Mouse (Mus musculus): Measurements from ENCODE around the gene Pfdn6. TPM values are rescaled to one million over a fixed set of nuclear protein-coding genes. Genes with fewer than 3 reads are reported as not detected.

Pfdn6 gene
- polyA plus RNA-seq, 1 experiment from 2014 or later = 132 TPM

- Histone ChIP-seq H3K9me3 (no peaks in the 10 kb centered on the region), H3K27me3 (no peaks in the 10 kb centered on the region), H3K4me2 (peak overlapping the region; percentile 67), H3K4me3 (peak overlapping the region; percentile 53), H3K27ac (no peak overlapping the region; the same call in 1 of the 2 replicates), H3K4me1 (peaks cover 65% of the 10 kb centered on the region), H3K36me3 (peaks cover 38% of the 10 kb centered on the region), H3K9ac (no peak overlapping the region)
- 73% methylated on average over 31 of the region's 31 CpGs for WGBS
- no peak for ATAC-seq (ENCODE audit: insufficient number of reproducible peaks, low FRiP score, low TSS enrichment, low read depth)
Measured at GRCm38 (mm10) chr17:33916847-33917655, 23.1 kb downstream of the Pfdn6 start.

DNA sequence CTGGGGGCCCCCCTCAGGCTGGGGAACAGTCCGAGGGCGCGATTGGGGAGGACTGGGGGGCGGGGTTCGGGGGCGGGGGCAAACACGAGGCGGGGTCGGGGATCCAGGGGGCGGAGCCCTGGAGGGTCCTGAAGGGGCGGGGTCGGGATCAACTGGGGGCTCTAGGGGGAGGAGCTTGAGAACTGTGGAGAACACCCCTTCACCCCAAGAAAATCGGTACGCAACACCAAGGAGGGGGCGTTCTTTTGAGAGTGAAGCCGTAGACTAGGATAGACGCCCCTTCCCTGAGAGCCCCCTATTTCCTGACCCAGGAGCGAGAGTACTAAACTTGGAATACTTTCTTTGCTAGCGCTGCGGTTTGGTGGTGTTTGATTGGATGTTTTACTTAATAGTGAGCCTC lies 23.8 kb downstream of the Pfdn6 start:
- H3K4me3 ChIP-seq = peak overlapping the region; percentile 53
- 3% methylated on average over 16 of the region's 20 CpGs for WGBS
- H3K27ac ChIP-seq = peak overlapping the region; percentile 88
- H3K9me3 ChIP-seq = no peaks in the 10 kb centered on the region
- peak overlapping the region; percentile 33; the same call in 1 of the 2 replicates for H3K9ac ChIP-seq
- H3K4me1 ChIP-seq = peaks cover 72% of the 10 kb centered on the region
- peak; percentile 16 for ATAC-seq (ENCODE audit: insufficient number of reproducible peaks, low FRiP score, low TSS enrichment, low read depth)
- H3K27me3 ChIP-seq = no peaks in the 10 kb centered on the region
- peak overlapping the region; percentile 67 for H3K4me2 ChIP-seq
- peaks cover 45% of the 10 kb centered on the region for H3K36me3 ChIP-seq

GRCm38 (mm10) chr17:33915671-33916250 lies 24.4 kb downstream of the Pfdn6 start, which contains the start of the genes Tapbp and Zbtb22:
TSS of gene Tapbp (plus strand) at chr17:33915899.
TSS of gene Zbtb22 (plus strand) at chr17:33915904.
- Histone ChIP-seq H3K9me3 (no peaks in the 10 kb centered on the region), H3K4me1 (peaks cover 71% of the 10 kb centered on the region), H3K36me3 (peaks cover 48% of the 10 kb centered on the region), H3K4me3 (peak within 1 kb of the TSS; percentile 53), H3K4me2 (peak within 1 kb of the TSS; percentile 67), H3K9ac (peak within 1 kb of the TSS; percentile 33; the same call in 1 of the 2 replicates), H3K27ac (peak within 1 kb of the TSS; percentile 88), H3K27me3 (no peaks in the 10 kb centered on the region)
- ATAC-seq (ENCODE audit: insufficient number of reproducible peaks, low FRiP score, low TSS enrichment, low read depth) = peak; percentile 93
- WGBS = under 1% methylated on average over 29 of the region's 34 CpGs

GRCm38 (mm10) chr17:33914969-33915391 lies 25.2 kb downstream of the Pfdn6 start:
- no peaks in the 10 kb centered on the region for H3K27me3 ChIP-seq
- no peaks in the 10 kb centered on the region for H3K9me3 ChIP-seq
- WGBS = 71% methylated on average over 13 of the region's 13 CpGs
- peak overlapping the region; percentile 88; the same call in 1 of the 2 replicates for H3K27ac ChIP-seq
- H3K4me1 ChIP-seq = peaks cover 72% of the 10 kb centered on the region
- peak overlapping the region; percentile 67; the same call in 1 of the 2 replicates for H3K4me2 ChIP-seq
- H3K4me3 ChIP-seq = 0 out of 2 replicates have a peak overlapping the region, but pooled peaks have one; percentile 53
- peaks cover 48% of the 10 kb centered on the region for H3K36me3 ChIP-seq
- no peak overlapping the region for H3K9ac ChIP-seq
- no peak for ATAC-seq (ENCODE audit: insufficient number of reproducible peaks, low FRiP score, low TSS enrichment, low read depth)

DNA sequence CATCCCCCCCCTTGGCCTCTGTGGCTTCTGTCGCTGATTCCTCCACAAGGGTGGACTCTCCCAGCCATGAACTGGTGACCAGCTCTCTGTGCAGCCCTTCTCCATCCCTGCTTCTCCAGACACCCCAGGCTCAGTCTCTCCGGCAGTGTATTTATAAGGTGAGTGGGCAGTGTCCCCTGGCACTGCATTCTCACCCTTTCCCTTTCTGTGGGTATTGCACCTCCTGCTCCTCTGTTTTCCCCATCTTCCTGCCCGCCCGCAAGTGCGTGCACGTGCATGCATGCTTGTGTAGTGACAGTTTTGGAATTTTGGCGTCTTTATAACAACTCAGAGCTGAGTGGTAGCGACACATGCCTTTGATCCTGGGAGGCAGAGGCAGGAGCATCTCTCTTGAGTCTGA lies 26.2 kb downstream of the Pfdn6 start:
- ATAC-seq (ENCODE audit: insufficient number of reproducible peaks, low FRiP score, low TSS enrichment, low read depth) = no peak
- no peak overlapping the region for H3K4me2 ChIP-seq
- 90% methylated on average over 8 of the region's 8 CpGs for WGBS

DNA sequence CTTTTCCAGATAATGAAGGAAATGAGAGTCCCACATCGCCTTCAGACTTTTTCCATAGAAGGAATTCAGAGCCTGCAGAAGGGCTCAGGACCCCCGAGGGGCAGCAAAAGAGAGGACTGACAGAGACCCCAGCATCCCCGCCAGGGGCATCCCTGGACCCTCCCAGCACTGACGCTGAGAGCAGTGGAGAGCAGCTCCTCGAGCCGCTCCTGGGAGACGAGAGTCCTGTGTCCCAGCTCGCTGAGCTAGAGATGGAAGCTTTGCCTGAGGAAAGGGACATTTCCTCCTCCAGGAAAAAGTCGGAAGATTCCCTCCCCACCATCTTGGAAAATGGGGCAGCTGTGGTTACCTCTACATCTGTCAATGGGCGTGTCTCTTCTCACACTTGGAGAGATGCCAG lies 26.9 kb downstream of the Pfdn6 start:
- H3K4me2 ChIP-seq = no peak overlapping the region
- no peak for ATAC-seq (ENCODE audit: insufficient number of reproducible peaks, low FRiP score, low TSS enrichment, low read depth)
- no peak overlapping the region for H3K9ac ChIP-seq
- H3K36me3 ChIP-seq = peaks cover 48% of the 10 kb centered on the region
- H3K27me3 ChIP-seq = no peaks in the 10 kb centered on the region
- H3K4me3 ChIP-seq = no peak overlapping the region
- H3K27ac ChIP-seq = no peak overlapping the region
- peaks cover 62% of the 10 kb centered on the region for H3K4me1 ChIP-seq
- no peaks in the 10 kb centered on the region for H3K9me3 ChIP-seq
- 88% methylated on average over 10 of the region's 10 CpGs for WGBS

More for the DNA sequence above, 26.2 kb downstream of the Pfdn6 start:
- Histone ChIP-seq H3K4me3 (no peak overlapping the region), H3K27me3 (no peaks in the 10 kb centered on the region), H3K36me3 (peaks cover 48% of the 10 kb centered on the region), H3K9ac (peak overlapping the region; percentile 14; the same call in 1 of the 2 replicates), H3K4me1 (peaks cover 64% of the 10 kb centered on the region), H3K27ac (no peak overlapping the region), H3K9me3 (no peaks in the 10 kb centered on the region)

DNA sequence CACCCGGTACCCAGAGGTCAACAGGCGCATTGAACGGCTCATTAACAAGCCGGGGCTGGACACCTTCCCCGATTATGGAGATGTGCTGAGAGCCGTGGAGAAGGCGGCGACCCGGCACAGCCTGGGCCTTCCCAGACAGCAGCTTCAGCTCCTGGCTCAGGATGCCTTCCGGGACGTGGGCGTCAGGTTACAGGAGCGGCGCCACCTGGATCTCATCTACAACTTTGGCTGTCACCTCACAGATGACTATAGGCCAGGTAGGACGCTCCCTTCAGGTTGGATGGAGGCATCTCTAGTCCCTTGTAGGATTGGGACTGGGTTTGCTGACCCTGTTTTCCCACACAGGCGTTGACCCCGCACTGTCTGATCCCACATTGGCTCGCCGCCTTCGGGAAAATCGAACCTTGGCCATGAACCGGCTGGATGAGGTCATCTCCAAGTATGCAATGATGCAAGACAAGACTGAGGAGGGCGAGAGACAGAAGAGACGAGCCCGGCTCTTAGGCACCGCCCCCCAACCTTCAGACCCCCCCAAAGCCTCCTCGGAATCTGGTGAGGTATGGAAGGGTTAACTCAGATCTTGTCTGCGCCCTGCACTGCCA lies 28.2 kb downstream of the Pfdn6 start:
- no peak overlapping the region for H3K4me3 ChIP-seq
- no peak overlapping the region for H3K9ac ChIP-seq
- H3K27me3 ChIP-seq = no peaks in the 10 kb centered on the region
- H3K27ac ChIP-seq = no peak overlapping the region
- peaks cover 38% of the 10 kb centered on the region for H3K36me3 ChIP-seq
- peaks cover 55% of the 10 kb centered on the region for H3K4me1 ChIP-seq
- H3K4me2 ChIP-seq = no peak overlapping the region
- no peak for ATAC-seq (ENCODE audit: insufficient number of reproducible peaks, low FRiP score, low TSS enrichment, low read depth)
- no peaks in the 10 kb centered on the region for H3K9me3 ChIP-seq
- 86% methylated on average over 28 of the region's 28 CpGs for WGBS

GRCm38 (mm10) chr17:33911052-33911812 lies 28.9 kb downstream of the Pfdn6 start:
- ATAC-seq (ENCODE audit: insufficient number of reproducible peaks, low FRiP score, low TSS enrichment, low read depth) = no peak
- peaks cover 49% of the 10 kb centered on the region for H3K4me1 ChIP-seq
- H3K9ac ChIP-seq = no peak overlapping the region
- peaks cover 38% of the 10 kb centered on the region for H3K36me3 ChIP-seq
- no peaks in the 10 kb centered on the region for H3K27me3 ChIP-seq
- WGBS = 93% methylated on average over 31 of the region's 31 CpGs
- no peak overlapping the region for H3K4me2 ChIP-seq
- H3K9me3 ChIP-seq = no peaks in the 10 kb centered on the region
- H3K4me3 ChIP-seq = no peak overlapping the region
- H3K27ac ChIP-seq = no peak overlapping the region

- Histone ChIP-seq H3K27me3 (no peaks in the 10 kb centered on the region), H3K36me3 (peaks cover 38% of the 10 kb centered on the region), H3K4me1 (peaks cover 47% of the 10 kb centered on the region), H3K4me3 (peak overlapping the region; percentile 93), H3K27ac (peak overlapping the region; percentile 94), H3K9ac (peak overlapping the region; percentile 83; the same call in 1 of the 2 replicates), H3K4me2 (peak overlapping the region; percentile 96), H3K9me3 (no peaks in the 10 kb centered on the region)
- ATAC-seq (ENCODE audit: insufficient number of reproducible peaks, low FRiP score, low TSS enrichment, low read depth) = no peak
- 42% methylated on average over 11 of the region's 11 CpGs for WGBS
Measured at GRCm38 (mm10) chr17:33910346-33911051, 29.6 kb downstream of the Pfdn6 start.

DNA sequence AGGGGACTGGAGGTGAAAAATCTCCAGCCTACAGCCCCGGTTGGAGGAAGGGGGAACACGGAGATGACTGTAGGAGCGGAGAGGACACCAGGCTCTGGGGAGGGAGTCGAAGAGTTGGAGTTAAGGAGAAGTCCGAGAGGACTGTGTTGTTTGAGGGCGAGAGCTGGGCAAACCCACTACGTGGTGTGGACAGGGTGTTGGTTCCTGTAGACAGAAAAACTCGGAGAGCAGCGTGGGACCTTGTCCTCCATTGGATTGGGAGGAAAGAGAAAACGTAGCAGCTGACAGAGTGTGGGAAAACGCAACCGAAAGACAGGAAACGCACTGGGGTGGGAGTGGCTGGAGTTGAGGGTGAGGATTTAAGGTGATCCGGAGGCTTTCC lies 30.3 kb downstream of the Pfdn6 start:
- WGBS = under 1% methylated on average over 14 of the region's 14 CpGs
- Histone ChIP-seq H3K27me3 (no peaks in the 10 kb centered on the region), H3K4me3 (peak overlapping the region; percentile 93), H3K4me1 (peaks cover 40% of the 10 kb centered on the region), H3K27ac (peak overlapping the region; percentile 94), H3K36me3 (peaks cover 34% of the 10 kb centered on the region), H3K9ac (peak overlapping the region; percentile 83), H3K9me3 (no peaks in the 10 kb centered on the region), H3K4me2 (peak overlapping the region; percentile 96)
- no peak for ATAC-seq (ENCODE audit: insufficient number of reproducible peaks, low FRiP score, low TSS enrichment, low read depth)
